Mouse (Mus musculus) cerebellum, adult 2 months (tissue): ENCODE measurements around the gene Stox1.

Experiments
- CTCF ChIP-seq: fragments of 200-500 bp; IDR thresholded peaks from 2 replicates; pipeline ENCODE4 v1.5.1; 2011; ENCODE audit warnings: low read depth, mild to moderate bottlenecking, control low read depth, low read length, moderate library complexity, borderline replicate concordance; ENCODE audit not compliant: insufficient read depth
- POLR2A ChIP-seq: fragments of 200-500 bp; IDR thresholded peaks from 2 replicates; pipeline ENCODE4 v1.6.1; 2011; ENCODE audit warnings: low read length, control low read depth, borderline replicate concordance; ENCODE audit not compliant: insufficient read depth

- TF ChIP-seq CTCF (no peak), POLR2A (no peak)
These were observed 57.5 kb downstream of the Stox1 start for GRCm38 (mm10) chr10:62668463-62668862.
